8 mouse cellular contexts compared by ENCODE assay signal in the genomic region with DNA sequence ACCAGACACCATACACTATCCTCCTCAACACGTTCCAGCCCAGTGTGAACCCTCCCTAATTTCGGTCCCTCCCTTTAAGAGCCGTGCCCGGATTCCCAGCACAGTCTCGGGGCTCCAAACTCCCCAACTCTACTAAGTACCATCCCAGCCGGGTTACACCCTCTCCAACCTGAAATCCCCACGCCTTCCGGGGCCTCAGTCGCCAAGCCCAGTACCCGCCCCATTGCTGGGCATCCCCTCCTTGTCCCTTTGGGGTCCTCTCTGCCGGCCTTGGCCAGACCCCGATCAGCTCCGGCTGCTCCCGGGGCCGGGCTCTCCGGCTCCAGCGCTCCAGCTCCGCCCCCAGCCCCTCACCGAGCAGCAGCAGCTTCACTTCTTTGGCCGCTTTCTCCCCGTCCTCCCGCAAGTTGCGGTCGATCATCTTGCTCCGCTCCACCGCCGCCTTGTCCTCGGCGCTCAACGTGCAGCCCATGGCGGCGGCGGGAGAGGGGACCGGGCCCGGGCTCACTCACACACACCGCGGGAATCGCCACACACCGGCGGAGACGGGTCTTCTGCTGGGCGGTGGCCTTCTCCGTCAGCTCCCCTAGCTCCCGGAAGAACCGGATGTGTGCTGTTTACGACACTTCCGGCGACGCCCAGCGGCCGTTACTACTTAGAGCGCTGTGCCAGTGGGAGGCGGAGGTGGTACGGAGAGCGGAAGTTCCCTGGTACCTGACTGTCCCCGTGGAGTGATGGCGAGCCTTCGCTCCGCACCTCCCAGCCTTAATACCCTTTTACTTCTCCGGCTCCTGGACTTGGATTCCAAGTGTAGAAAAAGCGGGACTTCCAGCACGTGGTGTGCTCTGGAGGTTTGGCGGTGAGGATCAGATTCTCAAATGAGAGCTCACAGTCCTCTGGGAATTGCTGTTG. TPM values are rescaled to one million over a fixed set of nuclear protein-coding genes. Genes with fewer than 3 reads are reported as not detected.
DNase-seq lines count a peak whose midpoint lies in the region; ATAC-seq and TF ChIP-seq lines count a peak whose summit lies in the region.

Gene Gnai3 (minus strand): TSS at position 613 of the 912 bp plus-strand sequence.

- peaks cover 13% of the 10 kb centered on the region for H3K36me3 ChIP-seq in C2C12 (ENCODE audit: control insufficient read depth, insufficient read depth)
- H3K36me3 ChIP-seq in erythroblast, embryonic 14.5 days (ENCODE audit: control insufficient read depth) = peaks cover 27% of the 10 kb centered on the region
- no peaks in the 10 kb centered on the region for H3K36me3 ChIP-seq in heart, embryonic 11.5 days (ENCODE audit: control insufficient read depth, insufficient read depth, low read length)
- H3K36me3 ChIP-seq in kidney, embryonic 16.5 days (ENCODE audit: insufficient read depth, low read length) = no peaks in the 10 kb centered on the region
- peaks cover 2% of the 10 kb centered on the region; the same call in 1 of the 2 replicates for H3K36me3 ChIP-seq in liver, adult 2 months (ENCODE audit: control insufficient read depth, insufficient read depth, low read length)
- H3K36me3 ChIP-seq in myocyte (ENCODE audit: control insufficient read depth, insufficient read depth) = peaks cover 4% of the 10 kb centered on the region
- H3K36me3 ChIP-seq in splenic B cell, adult 2 months (ENCODE audit: control insufficient read depth, insufficient read depth, low read length, poor library complexity, severe bottlenecking) = no peaks in the 10 kb centered on the region

- H3K4me1 ChIP-seq in erythroblast, embryonic 14.5 days (ENCODE audit: control insufficient read depth) = peaks cover 53% of the 10 kb centered on the region
- peaks cover 11% of the 10 kb centered on the region for H3K4me1 ChIP-seq in heart, embryonic 11.5 days (ENCODE audit: control insufficient read depth, insufficient read depth, low read length)
- H3K4me1 ChIP-seq in kidney, embryonic 16.5 days (ENCODE audit: insufficient read depth, low read length) = peaks cover 27% of the 10 kb centered on the region
- peaks cover 5% of the 10 kb centered on the region; the same call in 1 of the 2 replicates for H3K4me1 ChIP-seq in liver, adult 2 months (ENCODE audit: control insufficient read depth, insufficient read depth, low read length)

- no peaks in the 10 kb centered on the region for H3K9me3 ChIP-seq in erythroblast, embryonic 14.5 days (ENCODE audit: control insufficient read depth, low read length)
- no peaks in the 10 kb centered on the region for H3K9me3 ChIP-seq in heart, embryonic 11.5 days (replicated peaks; ENCODE audit: control insufficient read depth, low read length)
- H3K9me3 ChIP-seq in kidney, embryonic 16.5 days (ENCODE audit: low read length) = no peaks in the 10 kb centered on the region

- peak within 1 kb of the TSS; percentile 77 for H3K4me2 ChIP-seq in heart, embryonic 11.5 days
- peak within 1 kb of the TSS; percentile 91 for H3K4me2 ChIP-seq in kidney, embryonic 16.5 days (replicated peaks; ENCODE audit: low read depth, low read length)
- H3K4me2 ChIP-seq in myocyte (ENCODE audit: low read depth) = peak within 1 kb of the TSS; percentile 91

- H3K27me3 ChIP-seq in C2C12 (ENCODE audit: control insufficient read depth, insufficient read depth, insufficient read length) = no peaks in the 10 kb centered on the region
- no peaks in the 10 kb centered on the region for H3K27me3 ChIP-seq in erythroblast, embryonic 14.5 days (ENCODE audit: control insufficient read depth)
- H3K27me3 ChIP-seq in heart, embryonic 11.5 days (ENCODE audit: control insufficient read depth, insufficient read depth, low read length) = no peaks in the 10 kb centered on the region
- H3K27me3 ChIP-seq in kidney, embryonic 16.5 days (ENCODE audit: insufficient read depth, low read length) = no peaks in the 10 kb centered on the region
- no peaks in the 10 kb centered on the region for H3K27me3 ChIP-seq in liver, adult 2 months (ENCODE audit: control insufficient read depth, insufficient read depth, low read length)
- no peaks in the 10 kb centered on the region for H3K27me3 ChIP-seq in myocyte (ENCODE audit: control insufficient read depth, insufficient read depth, insufficient read length)
- no peaks in the 10 kb centered on the region for H3K27me3 ChIP-seq in splenic B cell, adult 2 months (ENCODE audit: control insufficient read depth, insufficient read depth, low read length, poor library complexity, severe bottlenecking)

- H3ac ChIP-seq in C2C12 (ENCODE audit: control insufficient read depth, insufficient read length, low read depth) (peak within 1 kb of the TSS; percentile 89), myocyte (ENCODE audit: control insufficient read depth, insufficient read length) (peak within 1 kb of the TSS; percentile 80)

- TF ChIP-seq CTCF in C2C12 (IDR thresholded peaks at IDR 0.05; ENCODE audit: control insufficient read depth, insufficient read depth, insufficient read length) = no peak
- no peak; the same call in 1 of the 2 replicates for TF ChIP-seq CTCF in brain, embryonic 14.5 days (IDR thresholded peaks at IDR 0.05; ENCODE audit: borderline replicate concordance, extremely low read depth, insufficient read depth, insufficient read length)
- no peak for TF ChIP-seq CTCF in liver, adult 2 months (IDR thresholded peaks at IDR 0.05; ENCODE audit: low read depth, low read length)

- H3K79me3 ChIP-seq in C2C12 (ENCODE audit: low read depth) = peaks cover 48% of the 10 kb centered on the region

- peak within 1 kb of the TSS; percentile 94 for H3K27ac ChIP-seq in heart, embryonic 11.5 days (ENCODE audit: low read depth, low read length)
- peak within 1 kb of the TSS; percentile 93 for H3K27ac ChIP-seq in kidney, embryonic 16.5 days (ENCODE audit: low read length)
- peak within 1 kb of the TSS; percentile 79 for H3K27ac ChIP-seq in liver, adult 2 months (replicated peaks; ENCODE audit: insufficient read depth, low read depth, low read length)

- under 1% methylated on average over 63 of the region's 63 CpGs for WGBS in heart, embryonic 11.5 days (ENCODE audit: insufficient replicate concordance)
- WGBS in kidney, embryonic 16.5 days = 0% methylated on average over 62 of the region's 63 CpGs
- WGBS in liver, adult 2 months = under 1% methylated on average over 63 of the region's 63 CpGs

- peak within 1 kb of the TSS; percentile 90 for H3K9ac ChIP-seq in heart, embryonic 11.5 days (ENCODE audit: low read depth, low read length)
- peak within 1 kb of the TSS; percentile 88 for H3K9ac ChIP-seq in kidney, embryonic 16.5 days (replicated peaks; ENCODE audit: low read length)
- peak within 1 kb of the TSS; percentile 92 for H3K9ac ChIP-seq in liver, adult 2 months (ENCODE audit: low read depth, low read length)

- ATAC-seq in heart, embryonic 11.5 days (replicated peaks; ENCODE audit: insufficient number of reproducible peaks, low FRiP score, low TSS enrichment) = peak; percentile 89
- peak; percentile 93 for ATAC-seq in kidney, embryonic 16.5 days (ENCODE audit: low FRiP score, low TSS enrichment)

- peak within 1 kb of the TSS; percentile 87 for H3K4me3 ChIP-seq in C2C12 (ENCODE audit: insufficient read depth, poor library complexity, severe bottlenecking)
- peak within 1 kb of the TSS; percentile 100 for H3K4me3 ChIP-seq in erythroblast, embryonic 14.5 days (replicated peaks)
- peak within 1 kb of the TSS; percentile 86 for H3K4me3 ChIP-seq in heart, embryonic 11.5 days (ENCODE audit: low read depth, low read length)
- H3K4me3 ChIP-seq in kidney, embryonic 16.5 days (ENCODE audit: low read length) = peak within 1 kb of the TSS; percentile 85
- peak within 1 kb of the TSS; percentile 86 for H3K4me3 ChIP-seq in liver, adult 2 months (ENCODE audit: insufficient read depth, low read depth, low read length)
- H3K4me3 ChIP-seq in myocyte = peak within 1 kb of the TSS; percentile 82

- H3K79me2 ChIP-seq in C2C12 (ENCODE audit: control insufficient read depth, insufficient read depth) = peaks cover 52% of the 10 kb centered on the region
- H3K79me2 ChIP-seq in liver, adult 2 months (ENCODE audit: control insufficient read depth, insufficient read depth, low read length) = peaks cover 15% of the 10 kb centered on the region; the same call in 1 of the 2 replicates
- peaks cover 49% of the 10 kb centered on the region for H3K79me2 ChIP-seq in myocyte (ENCODE audit: control insufficient read depth, insufficient read depth)

- TF ChIP-seq POLR2A in brain, embryonic 14.5 days (IDR thresholded peaks at IDR 0.05; ENCODE audit: borderline replicate concordance, extremely low read depth, insufficient read depth, insufficient read length, poor library complexity, severe bottlenecking) = peak; percentile 87; the same call in 1 of the 2 replicates
- TF ChIP-seq POLR2A in liver, adult 2 months (IDR thresholded peaks at IDR 0.05; ENCODE audit: extremely low read depth, insufficient read depth, low read length) = peak; percentile 78; the same call in 1 of the 2 replicates
- peak; percentile 94 for TF ChIP-seq POLR2A in myocyte (IDR thresholded peaks at IDR 0.05; ENCODE audit: insufficient read length, low read depth)

- DNase-seq in brain, embryonic 14.5 days (ENCODE audit: low read depth) = peak; percentile 97
- peak; percentile 84 for DNase-seq in liver, adult 2 months (ENCODE audit: extremely low read depth, low read depth, low spot score)
- peak; percentile 95 for DNase-seq in splenic B cell, adult 2 months (ENCODE audit: low read depth, low spot score)

TF ChIP-seq in C2C12, 6 proteins besides CTCF, POLR2A, EP300 and RAD21 (continues in another document):
- TF ChIP-seq MYOD1 (IDR thresholded peaks at IDR 0.05; ENCODE audit: control insufficient read depth, insufficient read length, low read depth) (no peak), CEBPB (IDR thresholded peaks at IDR 0.05; ENCODE audit: low read depth) (no peak), MAX (IDR thresholded peaks at IDR 0.05) (peak; percentile 21), USF1 (IDR thresholded peaks at IDR 0.05; ENCODE audit: low read depth) (no peak), MYOG (IDR thresholded peaks at IDR 0.05; ENCODE audit: control insufficient read depth, extremely low read depth, insufficient read length) (no peak)

TF ChIP-seq in myocyte, 11 proteins besides CTCF, POLR2A, EP300 and RAD21 (continues in another document):
- TF ChIP-seq MYOG (IDR thresholded peaks at IDR 0.05; ENCODE audit: control insufficient read depth in 1 of 3, insufficient read depth in 1 of 3, insufficient read length in 2 of 3, low read depth in 2 of 3) = no peak
- TF ChIP-seq USF1 (IDR thresholded peaks at IDR 0.05; ENCODE audit: low read depth) = no peak
- TF ChIP-seq REST (IDR thresholded peaks at IDR 0.05; ENCODE audit: insufficient read depth, insufficient read length) = peak; percentile 35
- no peak for TF ChIP-seq TCF12 (IDR thresholded peaks at IDR 0.05; ENCODE audit: insufficient read depth, poor library complexity, severe bottlenecking)

RNA-seq across cellular contexts. Expression of gene Gnai3, which starts in this region (rescaled TPM):
- polyA plus RNA-seq in C2C12 (2012; fragmentation: generic; extraction: Trizol) = 28.8 TPM
- 79.0 and 86.6 TPM in 2 replicates for polyA plus RNA-seq in brain, embryonic 14.5 days (2012; rRNA removed)
- 0.19 and 0.27 TPM in 2 replicates for polyA plus RNA-seq in erythroblast, embryonic 14.5 days (2012)
- polyA plus RNA-seq in heart, embryonic 11.5 days (2014; fragmentation: Nextera tagmentation; extraction: Ambion mirVana) = 91.3 and 102 TPM in 2 replicates
- polyA plus RNA-seq in kidney, embryonic 16.5 days (2015; fragmentation: Nextera tagmentation; extraction: Ambion mirVana) = 188 and 196 TPM in 2 replicates
- total RNA-seq in liver, adult 2 months (2014; rRNA removed) = 89.5 and 92.8 TPM in 2 replicates
- polyA plus RNA-seq in liver, adult 2 months (2012; rRNA removed) = 19.0 and 24.6 TPM in 2 replicates
- polyA plus RNA-seq in myocyte (2012; fragmentation: generic; extraction: Trizol) = 20.1 TPM

Comparison
In these comparisons a context has a peak if more than half of its experiments do, and no peak if none do; other contexts are left out.
1. Peak in every context shown above with its lines: DNase-seq, ATAC-seq, H3K4me3 ChIP-seq and H3K27ac ChIP-seq.
2. RNA of gene Gnai3 (polyA plus RNA-seq): 188 to 196 TPM in kidney, embryonic 16.5 days, 91.3 to 102 TPM in heart, embryonic 11.5 days, 79.0 to 86.6 TPM in brain, embryonic 14.5 days, 28.8 TPM in C2C12 (single experiment), 20.1 TPM in myocyte (single experiment) and 19.0 to 24.6 TPM in liver, adult 2 months; 0.19 to 0.27 TPM in erythroblast, embryonic 14.5 days; every median in the first group is over 10 times any median in the second.